In the genomic region with DNA sequence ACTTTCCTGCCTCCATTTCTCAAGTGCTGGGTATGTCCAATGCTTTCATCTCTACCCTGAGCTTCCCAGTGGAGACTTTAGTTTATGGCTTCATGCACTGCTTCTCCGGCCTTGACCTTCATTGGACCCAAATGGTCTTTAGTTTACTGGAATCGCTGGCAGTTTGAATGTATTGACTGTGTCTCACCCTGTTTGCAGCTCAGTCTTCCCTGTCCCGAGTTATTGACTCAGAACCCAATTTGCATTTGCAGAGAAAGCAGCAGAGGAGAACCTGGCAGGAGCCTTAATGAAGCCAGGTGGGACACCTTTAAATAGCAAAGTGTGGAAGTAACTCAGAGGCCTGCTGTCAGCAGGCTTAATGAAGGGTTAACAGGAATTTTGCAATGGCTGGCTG, we compare ENCODE assay signal across 24 mouse cellular contexts. TPM values are rescaled to one million over a fixed set of nuclear protein-coding genes. Genes with fewer than 3 reads are reported as not detected.
A peak's percentile ranks its signal among the peaks of the same experiment; 100 is the strongest.
DNase-seq lines count a peak whose midpoint lies in the region; ATAC-seq and TF ChIP-seq lines count a peak whose summit lies in the region.
"Had no signal": no experiment of that assay in that cellular context is flagged by ENCODE, and none has a peak within 500 bp of the region (broad histone marks: within the 10 kb centered on the region; RNA-seq: fewer than 3 reads in every experiment).

No protein-coding gene starts in this region.

- H3K4me1 ChIP-seq in hindbrain, embryonic 16.5 days (ENCODE audit: control insufficient read depth, insufficient read depth, low read depth, low read length), result peaks cover 2% of the 10 kb centered on the region; the same call in 1 of the 2 replicates
- H3K4me1 ChIP-seq in hindbrain, embryonic 12.5 days, result no peaks in the 10 kb centered on the region
- H3K4me1 ChIP-seq in kidney, postnatal 0 days (replicated peaks; ENCODE audit: insufficient read depth, low read length), result peaks cover 4% of the 10 kb centered on the region; the same call in 1 of the 2 replicates
- H3K4me1 ChIP-seq in limb, embryonic 11.5 days (ENCODE audit: control insufficient read depth, insufficient read depth, low read length), result peaks cover 15% of the 10 kb centered on the region
- H3K4me1 ChIP-seq: heart, embryonic 12.5 days; intestine, embryonic 15.5 days; liver, embryonic 12.5 days had no signal

- H3K27ac ChIP-seq in hindbrain, embryonic 16.5 days (ENCODE audit: low read depth, low read length), result no peak overlapping the region
- no peak overlapping the region for H3K27ac ChIP-seq in hindbrain, embryonic 12.5 days
- H3K27ac ChIP-seq in kidney, postnatal 0 days, result peak overlapping the region; percentile 42; the same call in 1 of the 2 replicates
- peak overlapping the region; percentile 38 for H3K27ac ChIP-seq in limb, embryonic 11.5 days (replicated peaks; ENCODE audit: low read depth, low read length)
- H3K27ac ChIP-seq: hindbrain, embryonic 13.5 days; intestine, embryonic 15.5 days; left cerebral cortex, adult 2 months; limb, embryonic 13.5 days; liver, embryonic 12.5 days; midbrain, embryonic 12.5 days; stomach, postnatal 0 days had no signal

- no peak for DNase-seq in kidney, postnatal 0 days (ENCODE audit: low spot score)
- no peak for DNase-seq in kidney, postnatal 10 days
- peak; percentile 34 for DNase-seq in R1 (ENCODE audit: low read depth, low spot score)
- DNase-seq in limb, embryonic 11.5 days (ENCODE audit: low spot score), result peak; percentile 39
- no peak for DNase-seq in urinary bladder, postnatal 10 days (ENCODE audit: low spot score)
- DNase-seq: adrenal gland, postnatal 25 days; B cell, adult 2 months; cerebellum, adult 8-10 months; cerebellum, postnatal 36 days; heart, adult 11 months; lung, adult 18-20 months; thymus, adult 2 months had no signal

- no peaks in the 10 kb centered on the region for H3K27me3 ChIP-seq in hindbrain, embryonic 16.5 days (replicated peaks; ENCODE audit: control insufficient read depth, insufficient read depth, low read length)
- no peaks in the 10 kb centered on the region for H3K27me3 ChIP-seq in hindbrain, embryonic 12.5 days
- no peaks in the 10 kb centered on the region for H3K27me3 ChIP-seq in kidney, postnatal 0 days (ENCODE audit: insufficient read depth, low read length)
- H3K27me3 ChIP-seq in limb, embryonic 11.5 days (ENCODE audit: control insufficient read depth, insufficient read depth, low read length), result no peaks in the 10 kb centered on the region
- H3K27me3 ChIP-seq: heart, embryonic 12.5 days; hindbrain, embryonic 13.5 days; intestine, embryonic 15.5 days; limb, embryonic 13.5 days; liver, embryonic 12.5 days; midbrain, embryonic 12.5 days had no signal

- WGBS in hindbrain, embryonic 16.5 days, result 44% methylated on average over 3 of the region's 3 CpGs
- 42% methylated on average over 3 of the region's 3 CpGs for WGBS in hindbrain, embryonic 12.5 days
- 27% methylated on average over 3 of the region's 3 CpGs for WGBS in kidney, postnatal 0 days
- WGBS in limb, embryonic 11.5 days, result 37% methylated on average over 3 of the region's 3 CpGs

- H3K4me3 ChIP-seq in hindbrain, embryonic 16.5 days (ENCODE audit: low read length), result no peak overlapping the region
- no peak overlapping the region for H3K4me3 ChIP-seq in hindbrain, embryonic 12.5 days
- no peak overlapping the region for H3K4me3 ChIP-seq in kidney, postnatal 0 days (replicated peaks; ENCODE audit: low read depth, low read length)
- no peak overlapping the region for H3K4me3 ChIP-seq in limb, embryonic 11.5 days (ENCODE audit: low read depth, low read length)
- H3K4me3 ChIP-seq: heart, embryonic 12.5 days; hindbrain, embryonic 13.5 days; intestine, embryonic 15.5 days; left cerebral cortex, adult 2 months; limb, embryonic 13.5 days; liver, embryonic 12.5 days; midbrain, embryonic 12.5 days had no signal

- H3K4me2 ChIP-seq in hindbrain, embryonic 16.5 days (ENCODE audit: low read length), result no peak overlapping the region
- no peak overlapping the region for H3K4me2 ChIP-seq in hindbrain, embryonic 12.5 days (replicated peaks)
- no peak overlapping the region for H3K4me2 ChIP-seq in kidney, postnatal 0 days (ENCODE audit: low read length)
- H3K4me2 ChIP-seq in limb, embryonic 11.5 days (ENCODE audit: low read depth, severe bottlenecking), result no peak overlapping the region
- H3K4me2 ChIP-seq: heart, embryonic 12.5 days; hindbrain, embryonic 13.5 days; intestine, embryonic 15.5 days; liver, embryonic 12.5 days; midbrain, embryonic 12.5 days had no signal

- no peaks in the 10 kb centered on the region for H3K9me3 ChIP-seq in hindbrain, embryonic 16.5 days (ENCODE audit: control insufficient read depth, low read length)
- H3K9me3 ChIP-seq in hindbrain, embryonic 12.5 days (replicated peaks), result no peaks in the 10 kb centered on the region
- no peaks in the 10 kb centered on the region for H3K9me3 ChIP-seq in kidney, postnatal 0 days (replicated peaks; ENCODE audit: low read length)
- no peaks in the 10 kb centered on the region for H3K9me3 ChIP-seq in limb, embryonic 11.5 days (ENCODE audit: control insufficient read depth, low read length)
- H3K9me3 ChIP-seq: heart, embryonic 12.5 days; hindbrain, embryonic 13.5 days; intestine, embryonic 15.5 days; limb, embryonic 13.5 days; liver, embryonic 12.5 days; midbrain, embryonic 12.5 days had no signal

- no peak overlapping the region for H3K9ac ChIP-seq in hindbrain, embryonic 16.5 days (ENCODE audit: low read depth, low read length)
- H3K9ac ChIP-seq in hindbrain, embryonic 12.5 days, result no peak overlapping the region
- H3K9ac ChIP-seq in kidney, postnatal 0 days (ENCODE audit: low read depth, low read length), result no peak overlapping the region
- H3K9ac ChIP-seq in limb, embryonic 11.5 days (ENCODE audit: low read length), result no peak overlapping the region
- H3K9ac ChIP-seq: heart, embryonic 12.5 days; hindbrain, embryonic 13.5 days; intestine, embryonic 15.5 days; limb, embryonic 13.5 days; liver, embryonic 12.5 days; midbrain, embryonic 12.5 days had no signal

- no peak for TF ChIP-seq CTCF in kidney, postnatal 0 days (IDR thresholded peaks at IDR 0.05; ENCODE audit: low read depth)

- no peaks in the 10 kb centered on the region for H3K36me3 ChIP-seq in hindbrain, embryonic 16.5 days (ENCODE audit: control insufficient read depth, insufficient read depth, low read length)
- H3K36me3 ChIP-seq in hindbrain, embryonic 12.5 days, result no peaks in the 10 kb centered on the region
- no peaks in the 10 kb centered on the region for H3K36me3 ChIP-seq in kidney, postnatal 0 days (ENCODE audit: insufficient read depth, low read length)
- H3K36me3 ChIP-seq in limb, embryonic 11.5 days (ENCODE audit: control insufficient read depth, insufficient read depth, low read length), result no peaks in the 10 kb centered on the region
- H3K36me3 ChIP-seq: heart, embryonic 12.5 days; hindbrain, embryonic 13.5 days; intestine, embryonic 15.5 days; limb, embryonic 13.5 days; liver, embryonic 12.5 days; midbrain, embryonic 12.5 days had no signal

- ATAC-seq in hindbrain, embryonic 16.5 days, result 0 out of 2 replicates have a peak, but pooled peaks have one; percentile 6
- ATAC-seq in hindbrain, embryonic 12.5 days (ENCODE audit: low FRiP score), result no peak
- ATAC-seq in kidney, postnatal 0 days (replicated peaks; ENCODE audit: low FRiP score, low read depth), result no peak
- ATAC-seq in limb, embryonic 11.5 days (ENCODE audit: insufficient number of reproducible peaks, low FRiP score, low TSS enrichment, low read depth), result no peak
- no peak for ATAC-seq in granulocyte monocyte progenitor cell, adult 5-6 weeks (replicated peaks; ENCODE audit: poor library complexity, severe bottlenecking)
- ATAC-seq: liver, embryonic 12.5 days had no signal

RNA-seq across cellular contexts. Expression of a gene that starts 37.2 kb away (rescaled TPM):
- polyA plus RNA-seq in hindbrain, embryonic 16.5 days (2015; fragmentation: Nextera tagmentation; extraction: Ambion mirVana), result 0.16 TPM in 1 of 2 replicates, not detected in the other
- polyA plus RNA-seq in hindbrain, embryonic 12.5 days (2016; fragmentation: Nextera tagmentation; extraction: Ambion mirVana), result 0.23 TPM in 1 of 2 replicates, not detected in the other
- 0.11 and 0.40 TPM in 2 replicates for polyA plus RNA-seq in kidney, postnatal 0 days (2015; fragmentation: Nextera tagmentation; extraction: Ambion mirVana)
- polyA plus RNA-seq in limb, embryonic 11.5 days (2014; fragmentation: Nextera tagmentation; extraction: Ambion mirVana), result 0.11 and 0.31 TPM in 2 replicates
- total RNA-seq in granulocyte monocyte progenitor cell, adult 5-6 weeks (2014; fragmentation: Nextera tagmentation), result not detected in 2 replicates
- not detected in 2 replicates for total RNA-seq in granulocyte monocyte progenitor cell, adult 5-6 weeks (2017)
- total RNA-seq: layer of hippocampus, postnatal 10 days; left cerebral cortex, adult 2 months had no signal

Comparison
In these comparisons a context has a peak if more than half of its experiments do, and no peak if none do; other contexts are left out.
1. H3K27ac ChIP-seq: peak in kidney, postnatal 0 days (single experiment) and limb, embryonic 11.5 days (single experiment); none in hindbrain, embryonic 16.5 days (single experiment) and hindbrain, embryonic 12.5 days (single experiment).
2. DNase-seq: peak in R1 (single experiment) and limb, embryonic 11.5 days (single experiment); none in kidney, postnatal 0 days (single experiment), kidney, postnatal 10 days (single experiment) and urinary bladder, postnatal 10 days (single experiment).